Mouse (Mus musculus) midbrain, embryonic 10.5 days (tissue): Measurements from ENCODE around the gene Narfl. TPM values are rescaled to one million over a fixed set of nuclear protein-coding genes. Genes with fewer than 3 reads are reported as not detected.

Source experiments
- DNase-seq: peaks from one replicate; pipeline ENCODE4 v3.0.0-alpha.2; 2017; ENCODE audit warnings: low spot score
- H3K27ac ChIP-seq: fragments of 300-500 bp; sonication (generic); replicated peaks from 2 replicates; pipeline ENCODE4 v1.5.1; 2016; ENCODE audit warnings: mild to moderate bottlenecking
- H3K27me3 ChIP-seq: fragments of 300-500 bp; sonication (generic); 2 replicates; pipeline ENCODE4 v1.6.1; 2016; ENCODE audit warnings: low read depth, mild to moderate bottlenecking; ENCODE audit not compliant: poor library complexity, severe bottlenecking
- H3K36me3 ChIP-seq: fragments of 300-500 bp; sonication (generic); 2 replicates; pipeline ENCODE4 v1.6.1; 2016; ENCODE audit warnings: mild to moderate bottlenecking, moderate library complexity
- H3K4me1 ChIP-seq: fragments of 300-500 bp; sonication (generic); 2 replicates; pipeline ENCODE4 v1.6.1; 2016
- H3K4me3 ChIP-seq: fragments of 300-500 bp; sonication (generic); 2 replicates; pipeline ENCODE4 v1.5.1; 2016; ENCODE audit warnings: mild to moderate bottlenecking, moderate library complexity
- H3K9me3 ChIP-seq: fragments of 300-500 bp; sonication (generic); replicated peaks from 2 replicates; pipeline ENCODE4 v1.6.1; 2016; ENCODE audit warnings: mild to moderate bottlenecking
- WGBS: fragments of 180-500 bp; shearing (Covaris S2); methylation state at CpG from one replicate; pipeline ENCODE4 v1.1.7; 2016; 5-methylcytosine and 5-hydroxymethylcytosine counted together
- polyA plus RNA-seq: library from polyadenylated mRNA; unstranded; fragments of >200 nt; fragmentation: Nextera tagmentation; extraction: Ambion mirVana; gene quantifications from 2 replicates; pipeline ENCODE4 v1.2.1, GENCODE M21; 2016

Narfl gene
- polyA plus RNA-seq, 1 experiment from 2014 or later: 28.1 TPM

- Histone ChIP-seq H3K27ac (no peak overlapping the region), H3K4me3 (0 out of 2 replicates have a peak overlapping the region, but pooled peaks have one; percentile 81), H3K4me1 (peaks cover 24% of the 10 kb centered on the region), H3K27me3 (no peaks in the 10 kb centered on the region), H3K36me3 (peaks cover 26% of the 10 kb centered on the region), H3K9me3 (no peaks in the 10 kb centered on the region)
- 82% methylated on average over 10 of the region's 10 CpGs for WGBS
- DNase-seq: no peak
Measured at GRCm38 (mm10) chr17:25775318-25776062, 1.9 kb downstream of the Narfl start.

- no peak for DNase-seq
- Histone ChIP-seq H3K9me3 (no peaks in the 10 kb centered on the region), H3K4me1 (peaks cover 32% of the 10 kb centered on the region), H3K27ac (no peak overlapping the region), H3K36me3 (peaks cover 50% of the 10 kb centered on the region), H3K27me3 (no peaks in the 10 kb centered on the region), H3K4me3 (no peak overlapping the region)
- WGBS: 93% methylated on average over 5 of the region's 5 CpGs
Measured at GRCm38 (mm10) chr17:25777948-25778347, 4.4 kb downstream of the Narfl start.

- WGBS: 88% methylated on average over 6 of the region's 6 CpGs
- no peaks in the 10 kb centered on the region for H3K27me3 ChIP-seq
- no peaks in the 10 kb centered on the region for H3K9me3 ChIP-seq
- no peak overlapping the region for H3K27ac ChIP-seq
- H3K4me1 ChIP-seq: peaks cover 38% of the 10 kb centered on the region
- DNase-seq: no peak
- peaks cover 65% of the 10 kb centered on the region for H3K36me3 ChIP-seq
- H3K4me3 ChIP-seq: no peak overlapping the region
Measured at GRCm38 (mm10) chr17:25781339-25781738, 7.8 kb downstream of the Narfl start.

- no peak for DNase-seq
- no peak overlapping the region for H3K27ac ChIP-seq
- H3K36me3 ChIP-seq: peaks cover 66% of the 10 kb centered on the region
- H3K27me3 ChIP-seq: no peaks in the 10 kb centered on the region
- peaks cover 38% of the 10 kb centered on the region for H3K4me1 ChIP-seq
- WGBS: 88% methylated on average over 7 of the region's 7 CpGs
- peak overlapping the region; percentile 77; the same call in 1 of the 2 replicates for H3K4me3 ChIP-seq
- no peaks in the 10 kb centered on the region for H3K9me3 ChIP-seq
Measured at GRCm38 (mm10) chr17:25783086-25783485, 9.5 kb downstream of the Narfl start.

GRCm38 (mm10) chr17:25783861-25784574, 10.4 kb downstream of the Narfl start:
- H3K27me3 ChIP-seq: no peaks in the 10 kb centered on the region
- peak overlapping the region; percentile 96 for H3K27ac ChIP-seq
- peaks cover 38% of the 10 kb centered on the region for H3K4me1 ChIP-seq
- peaks cover 70% of the 10 kb centered on the region for H3K36me3 ChIP-seq
- WGBS: 85% methylated on average over 15 of the region's 15 CpGs
- DNase-seq: no peak
- H3K4me3 ChIP-seq: peak overlapping the region; percentile 77
- no peaks in the 10 kb centered on the region for H3K9me3 ChIP-seq

GRCm38 (mm10) chr17:25785281-25785745, 11.7 kb downstream of the Narfl start, which contains the start of gene Haghl:
TSS of gene Haghl (minus strand) at chr17:25785673.
- Histone ChIP-seq H3K4me1 (peaks cover 38% of the 10 kb centered on the region), H3K36me3 (peaks cover 73% of the 10 kb centered on the region), H3K9me3 (no peaks in the 10 kb centered on the region), H3K4me3 (peak within 1 kb of the TSS; percentile 77), H3K27me3 (no peaks in the 10 kb centered on the region), H3K27ac (peak within 1 kb of the TSS; percentile 96)
- under 1% methylated on average over 23 of the region's 23 CpGs for WGBS
- DNase-seq: peak; percentile 98

- no peak for DNase-seq
- Histone ChIP-seq H3K4me3 (peak within 1 kb of the TSS; percentile 77), H3K27me3 (no peaks in the 10 kb centered on the region), H3K27ac (peak within 1 kb of the TSS; percentile 96), H3K9me3 (no peaks in the 10 kb centered on the region), H3K36me3 (peaks cover 68% of the 10 kb centered on the region), H3K4me1 (peaks cover 44% of the 10 kb centered on the region)
- WGBS: 85% methylated on average over 3 of the region's 3 CpGs
Measured at GRCm38 (mm10) chr17:25786280-25786679, 12.7 kb downstream of the Narfl start, which contains the start of gene Ccdc78. TSS of gene Ccdc78 (plus strand) at chr17:25786580.

GRCm38 (mm10) chr17:25786781-25787504, 13.4 kb downstream of the Narfl start:
- H3K27ac ChIP-seq: no peak overlapping the region
- no peak overlapping the region for H3K4me3 ChIP-seq
- no peak for DNase-seq
- H3K27me3 ChIP-seq: no peaks in the 10 kb centered on the region
- no peaks in the 10 kb centered on the region for H3K9me3 ChIP-seq
- H3K4me1 ChIP-seq: peaks cover 49% of the 10 kb centered on the region
- H3K36me3 ChIP-seq: peaks cover 61% of the 10 kb centered on the region
- 93% methylated on average over 9 of the region's 9 CpGs for WGBS

- Histone ChIP-seq H3K4me3 (peak overlapping the region; percentile 85), H3K36me3 (peaks cover 60% of the 10 kb centered on the region), H3K9me3 (no peaks in the 10 kb centered on the region), H3K4me1 (peaks cover 61% of the 10 kb centered on the region), H3K27ac (peak overlapping the region; percentile 96), H3K27me3 (no peaks in the 10 kb centered on the region)
- WGBS: 36% methylated on average over 19 of the region's 19 CpGs
- peak; percentile 43 for DNase-seq
Measured at GRCm38 (mm10) chr17:25791320-25791842, 17.8 kb downstream of the Narfl start.

- Histone ChIP-seq H3K4me3 (peak overlapping the region; percentile 85), H3K9me3 (no peaks in the 10 kb centered on the region), H3K36me3 (peaks cover 57% of the 10 kb centered on the region), H3K27ac (peak overlapping the region; percentile 96), H3K27me3 (no peaks in the 10 kb centered on the region), H3K4me1 (peaks cover 63% of the 10 kb centered on the region)
- WGBS: under 1% methylated on average over 45 of the region's 45 CpGs
- DNase-seq: peak; percentile 86
Measured at GRCm38 (mm10) chr17:25791843-25792527, 18.4 kb downstream of the Narfl start.

GRCm38 (mm10) chr17:25792615-25793014, 19.0 kb downstream of the Narfl start, which contains the start of gene Fam173a:
TSS of gene Fam173a (minus strand) at chr17:25792901.
- Histone ChIP-seq H3K27me3 (no peaks in the 10 kb centered on the region), H3K36me3 (peaks cover 50% of the 10 kb centered on the region), H3K4me1 (peaks cover 69% of the 10 kb centered on the region), H3K27ac (peak within 1 kb of the TSS; percentile 96), H3K9me3 (no peaks in the 10 kb centered on the region), H3K4me3 (peak within 1 kb of the TSS; percentile 85)
- DNase-seq: peak; percentile 70
- WGBS: 1% methylated on average over 14 of the region's 14 CpGs
